Mouse (Mus musculus) cortical plate, adult 2 months (tissue): ENCODE data around the gene L3mbtl3. TPM values are rescaled to one million over a fixed set of nuclear protein-coding genes. Genes with fewer than 3 reads are reported as not detected.

Experiments
- H3K27ac ChIP-seq: fragments of 200-500 bp; 2 replicates; pipeline ENCODE4 v1.5.1; 2012; ENCODE audit warnings: low read length, control low read depth, inconsistent platforms; ENCODE audit not compliant: insufficient read depth
- H3K4me1 ChIP-seq: fragments of 200-500 bp; 2 replicates; pipeline ENCODE4 v1.6.1; 2011; ENCODE audit warnings: low read length; ENCODE audit not compliant: control insufficient read depth, insufficient read depth
- H3K4me3 ChIP-seq: fragments of 200-500 bp; 2 replicates; pipeline ENCODE4 v1.5.1; 2011; ENCODE audit warnings: mild to moderate bottlenecking, low read length, control low read depth; ENCODE audit not compliant: insufficient read depth
- CTCF ChIP-seq: fragments of 200-500 bp; IDR thresholded peaks from 2 replicates; pipeline ENCODE4 v1.5.1; 2011; ENCODE audit warnings: mild to moderate bottlenecking, control low read depth, low read length; ENCODE audit not compliant: insufficient read depth; ENCODE audit errors: extremely low read depth
- POLR2A ChIP-seq: fragments of 200-500 bp; IDR thresholded peaks from 2 replicates; pipeline ENCODE4 v1.6.1; 2011; ENCODE audit warnings: mild to moderate bottlenecking, low read length, control low read depth; ENCODE audit not compliant: insufficient read depth; ENCODE audit errors: extremely low read depth
- polyA plus RNA-seq: library from polyadenylated mRNA; depleted of rRNA; stranded (reverse); fragments of >200 nt; gene quantifications from 2 replicates; pipeline ENCODE4 v1.2.3, GENCODE M21; 2012; rRNA removed

Gene L3mbtl3
- 15.6 and 15.7 TPM in 2 replicates for polyA plus RNA-seq

DNA sequence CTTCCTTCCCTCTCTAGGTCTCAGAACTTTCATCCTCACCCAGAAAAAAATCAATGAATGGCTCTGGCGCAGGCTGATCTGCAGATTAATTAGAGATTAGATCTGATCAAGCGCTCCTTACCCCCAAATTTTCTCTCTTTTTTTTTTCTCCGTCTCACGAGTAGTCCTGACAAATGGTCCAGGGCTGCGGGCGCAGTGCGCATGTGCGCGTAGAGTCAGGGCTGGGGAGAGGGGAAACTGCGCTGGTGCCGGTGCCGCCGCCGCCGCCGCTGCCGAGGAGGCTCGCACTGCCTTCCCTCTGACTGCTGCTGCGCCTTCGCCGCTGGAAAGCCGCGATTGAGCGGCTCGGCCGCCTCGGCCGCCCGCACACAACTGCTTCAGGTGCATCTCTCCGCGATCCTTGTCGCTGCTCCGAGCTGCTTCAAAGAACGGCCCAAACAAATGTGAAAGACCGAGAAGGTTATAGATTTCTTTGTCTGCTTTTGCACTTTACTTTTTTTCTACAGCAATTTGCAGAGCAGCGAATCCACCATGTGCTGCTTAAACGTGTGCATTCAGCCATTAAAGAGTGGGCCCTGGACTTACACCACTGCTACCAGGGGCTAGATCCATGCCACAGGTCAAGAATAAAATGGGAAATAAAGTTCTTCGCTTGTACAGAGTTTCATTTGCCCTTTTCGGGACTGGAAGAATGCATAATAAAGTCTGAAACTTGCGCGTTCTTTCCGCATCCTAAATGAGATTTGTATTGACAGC is at the start of gene L3mbtl3:
Gene L3mbtl3 (minus strand): TSS at position 182 of the 756 bp plus-strand sequence.
- TF ChIP-seq CTCF (no peak), POLR2A (no peak)
- Histone ChIP-seq H3K27ac (peak within 1 kb of the TSS; percentile 98), H3K4me1 (no peaks in the 10 kb centered on the region), H3K4me3 (peak within 1 kb of the TSS; percentile 85)

- TF ChIP-seq POLR2A (no peak), CTCF (no peak)
- Histone ChIP-seq H3K4me3 (no peak overlapping the region), H3K4me1 (no peaks in the 10 kb centered on the region), H3K27ac (no peak overlapping the region)
Measured at GRCm38 (mm10) chr10:26421168-26421567, 45.4 kb upstream of the L3mbtl3 start.

GRCm38 (mm10) chr10:26388656-26389055 is 12.9 kb upstream of the L3mbtl3 start:
- Histone ChIP-seq H3K4me1 (no peaks in the 10 kb centered on the region), H3K27ac (no peak overlapping the region), H3K4me3 (no peak overlapping the region)
- TF ChIP-seq CTCF (no peak), POLR2A (no peak)

- no peak overlapping the region for H3K4me3 ChIP-seq
- TF ChIP-seq CTCF (no peak), POLR2A (no peak)
- H3K4me1 ChIP-seq: no peaks in the 10 kb centered on the region
Measured at GRCm38 (mm10) chr10:26377332-26377602, 1.5 kb upstream of the L3mbtl3 start.

GRCm38 (mm10) chr10:26376546-26377331 is 968 bp upstream of the L3mbtl3 start:
- no peaks in the 10 kb centered on the region for H3K4me1 ChIP-seq
- H3K27ac ChIP-seq: no peak overlapping the region
- TF ChIP-seq POLR2A (no peak), CTCF (no peak)
- H3K4me3 ChIP-seq: peak overlapping the region; percentile 85; the same call in 1 of the 2 replicates

More at GRCm38 (mm10) chr10:26377332-26377602, 1.5 kb upstream of the L3mbtl3 start:
- H3K27ac ChIP-seq: no peak overlapping the region

DNA sequence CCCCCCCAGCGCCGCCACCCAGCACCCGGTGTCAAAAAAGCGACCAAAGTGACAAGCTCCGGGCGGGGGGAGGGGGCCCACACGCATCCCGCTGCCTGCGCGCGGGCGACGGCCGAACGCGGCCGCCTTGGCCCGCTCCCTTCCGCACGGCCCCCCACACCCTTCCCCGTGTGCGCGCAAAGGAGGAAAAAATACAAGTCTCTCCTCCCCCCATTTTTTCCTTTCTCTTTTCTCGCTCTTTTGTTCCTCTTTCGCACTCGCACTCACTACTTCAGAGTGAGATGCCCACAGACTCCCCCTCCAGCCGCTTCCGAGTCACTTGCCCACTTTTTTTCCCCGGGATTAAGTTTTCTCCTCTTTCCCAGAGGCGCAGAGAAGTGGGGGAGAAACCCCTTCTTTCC is 420 bp downstream of the L3mbtl3 start:
- peak overlapping the region; percentile 85 for H3K4me3 ChIP-seq
- H3K27ac ChIP-seq: no peak overlapping the region
- no peaks in the 10 kb centered on the region for H3K4me1 ChIP-seq
- no peak for TF ChIP-seq CTCF
- no peak for TF ChIP-seq POLR2A

- no peak for TF ChIP-seq CTCF
- no peak for TF ChIP-seq POLR2A
- Histone ChIP-seq H3K4me1 (no peaks in the 10 kb centered on the region), H3K27ac (peak overlapping the region; percentile 98), H3K4me3 (peak overlapping the region; percentile 85)
Measured at GRCm38 (mm10) chr10:26374436-26375311, 1.1 kb downstream of the L3mbtl3 start.

DNA sequence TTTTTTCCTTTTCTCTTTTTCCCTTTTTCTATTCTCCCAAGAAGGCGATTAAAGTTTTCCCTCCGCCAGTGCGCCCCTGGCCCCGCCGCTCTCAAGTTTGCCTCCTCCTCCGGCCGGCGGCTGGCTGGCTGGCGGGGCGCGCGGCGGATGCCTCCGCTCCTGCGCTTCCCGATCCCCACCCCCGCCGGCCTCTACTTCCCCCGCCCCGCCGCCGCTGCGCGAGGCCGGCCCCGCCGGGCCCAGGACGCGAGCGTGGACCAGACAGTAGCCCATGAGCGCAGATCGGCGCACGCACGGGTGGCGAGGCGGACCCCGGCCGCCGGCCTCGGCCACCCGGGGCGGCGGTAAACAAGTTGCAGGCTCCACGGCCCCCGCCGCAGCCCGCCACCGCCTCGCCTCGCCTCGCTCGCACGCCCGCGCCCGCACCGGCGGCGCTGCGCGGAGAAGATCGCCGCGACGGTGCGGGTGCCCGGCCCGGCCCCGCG is 1.8 kb downstream of the L3mbtl3 start:
- Histone ChIP-seq H3K27ac (peak overlapping the region; percentile 92), H3K4me3 (peak overlapping the region; percentile 85), H3K4me1 (no peaks in the 10 kb centered on the region)
- TF ChIP-seq CTCF: no peak
- no peak for TF ChIP-seq POLR2A

DNA sequence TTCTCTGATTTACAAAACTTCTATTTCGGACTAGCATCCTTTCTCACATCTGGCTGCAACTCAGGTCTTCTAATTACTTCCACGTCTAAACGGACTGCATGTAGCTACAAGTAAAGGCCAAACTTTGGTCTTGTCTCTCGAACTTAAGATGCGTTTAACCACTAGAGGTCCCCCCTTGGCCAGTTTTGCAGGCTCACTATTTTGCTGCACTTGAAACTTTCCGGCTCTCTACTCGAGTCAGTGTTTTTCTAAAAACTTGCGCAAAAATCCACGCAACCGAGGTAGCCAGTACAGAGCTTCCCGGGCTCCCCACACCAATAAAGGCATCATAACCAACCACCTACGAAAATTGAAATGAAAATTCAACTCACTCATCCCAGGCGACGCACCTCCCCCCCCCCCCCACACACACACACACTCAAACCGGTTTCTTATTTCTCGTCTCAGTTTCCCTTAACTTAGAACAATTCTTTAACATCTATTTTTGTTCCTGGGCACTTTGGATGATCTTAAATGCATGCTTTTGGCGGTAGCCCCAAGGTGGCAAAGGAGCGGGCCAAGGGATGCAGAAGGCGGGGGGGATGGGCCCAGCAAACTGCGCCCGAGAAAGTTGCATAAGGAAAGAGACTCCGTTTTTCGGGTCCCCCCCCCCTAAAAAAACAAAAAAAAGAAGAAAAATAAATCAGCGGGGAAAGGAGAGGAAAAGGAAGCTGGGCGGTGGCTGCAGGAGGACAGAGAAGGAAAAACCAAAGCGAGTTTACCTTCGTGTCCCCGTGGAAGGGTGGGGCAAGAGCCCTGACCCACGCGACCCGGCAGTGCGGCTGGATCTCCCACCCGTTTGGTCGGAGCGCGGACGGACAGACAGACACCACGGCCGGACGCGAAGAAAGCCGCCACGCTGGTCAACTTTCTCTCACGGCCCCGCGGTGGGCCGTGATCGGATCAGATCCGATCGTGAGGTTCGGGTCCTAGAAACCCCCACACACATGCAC is 2.5 kb downstream of the L3mbtl3 start:
- Histone ChIP-seq H3K27ac (no peak overlapping the region), H3K4me3 (peak overlapping the region; percentile 85), H3K4me1 (no peaks in the 10 kb centered on the region)
- TF ChIP-seq POLR2A (no peak), CTCF (peak; percentile 77)
